Mouse (Mus musculus) embryo, embryonic 10.5 days (tissue): ENCODE results near the gene Myo7a.

Source experiments
- DNase-seq: peaks from one replicate; pipeline ENCODE4 v3.0.0-alpha.2; 2015; ENCODE audit warnings: low spot score

The Myo7a gene

GRCm38 (mm10) chr7:98119179-98119960 lies at the start of gene Myo7a:
Gene Myo7a (minus strand): TSS chr7:98119524.
- peak; percentile 66 for DNase-seq

GRCm38 (mm10) chr7:98164999-98165528 lies 45.7 kb upstream of the Myo7a start:
- no peak for DNase-seq

GRCm38 (mm10) chr7:98164382-98164998 lies 45.2 kb upstream of the Myo7a start:
- DNase-seq: no peak

GRCm38 (mm10) chr7:98163700-98164099 lies 44.4 kb upstream of the Myo7a start:
- no peak for DNase-seq

GRCm38 (mm10) chr7:98162239-98162638 lies 42.9 kb upstream of the Myo7a start:
- no peak for DNase-seq

- DNase-seq: no peak
These were observed 40.9 kb upstream of the Myo7a start for GRCm38 (mm10) chr7:98160041-98160740.

- no peak for DNase-seq
These were observed 39.2 kb upstream of the Myo7a start for GRCm38 (mm10) chr7:98158481-98158880.

GRCm38 (mm10) chr7:98157636-98158332 lies 38.5 kb upstream of the Myo7a start:
- no peak for DNase-seq

GRCm38 (mm10) chr7:98156280-98156665 lies 36.9 kb upstream of the Myo7a start:
- DNase-seq: no peak

- DNase-seq: peak; percentile 81
These were observed 36.4 kb upstream of the Myo7a start for GRCm38 (mm10) chr7:98155546-98156279.

GRCm38 (mm10) chr7:98153892-98154291 lies 34.6 kb upstream of the Myo7a start:
- no peak for DNase-seq

- DNase-seq: peak; percentile 37
These were observed 34.0 kb upstream of the Myo7a start for GRCm38 (mm10) chr7:98153345-98153744.

- no peak for DNase-seq
These were observed 33.1 kb upstream of the Myo7a start for GRCm38 (mm10) chr7:98152400-98152799.

- DNase-seq: no peak
These were observed 31.2 kb upstream of the Myo7a start for GRCm38 (mm10) chr7:98150525-98150924.

- no peak for DNase-seq
These were observed 30.5 kb upstream of the Myo7a start for GRCm38 (mm10) chr7:98149802-98150201.

GRCm38 (mm10) chr7:98148721-98149407 lies 29.5 kb upstream of the Myo7a start:
- DNase-seq: no peak

- no peak for DNase-seq
These were observed 28.4 kb upstream of the Myo7a start for GRCm38 (mm10) chr7:98147766-98148165.

GRCm38 (mm10) chr7:98146447-98146845 lies 27.1 kb upstream of the Myo7a start:
- no peak for DNase-seq

- DNase-seq: no peak
These were observed 26.6 kb upstream of the Myo7a start for GRCm38 (mm10) chr7:98145842-98146446.

- DNase-seq: no peak
These were observed 26.1 kb upstream of the Myo7a start, which contains the start of gene Omp for GRCm38 (mm10) chr7:98145402-98145801. Gene Omp (minus strand): TSS chr7:98145502.
